Mouse (Mus musculus): ENCODE measurements around the gene Lin28a. TPM values are rescaled to one million over a fixed set of nuclear protein-coding genes. Genes with fewer than 3 reads are reported as not detected.

Lin28a gene
- total RNA-seq (2014; fragmentation: Nextera tagmentation) (not detected in 2 replicates), total RNA-seq (2017) (0.23 TPM in 1 of 2 replicates, not detected in the other)

DNA sequence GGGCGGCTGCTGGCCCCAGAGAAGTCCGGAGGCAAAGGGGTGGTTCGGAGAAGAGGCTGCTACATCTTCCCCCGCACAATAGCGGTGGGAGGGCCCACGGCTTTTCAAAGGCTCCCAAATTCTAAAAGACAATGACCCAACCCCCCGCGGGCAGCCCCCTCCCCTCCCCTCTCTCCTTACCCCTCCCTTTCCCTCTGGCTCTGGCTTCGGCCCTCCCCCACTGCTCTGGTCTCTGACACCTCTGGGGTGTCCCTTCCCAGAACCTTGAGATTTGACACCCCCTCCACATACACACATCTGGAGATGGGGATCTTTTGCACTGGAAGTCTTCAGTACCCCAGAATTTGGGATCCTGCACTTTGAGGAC, at the start of gene Lin28a:
Gene Lin28a (minus strand): TSS at position 63 of the 367 bp plus-strand sequence.
- no peak for ATAC-seq (replicated peaks; ENCODE audit: low FRiP score, low TSS enrichment, poor library complexity, severe bottlenecking)

DNA sequence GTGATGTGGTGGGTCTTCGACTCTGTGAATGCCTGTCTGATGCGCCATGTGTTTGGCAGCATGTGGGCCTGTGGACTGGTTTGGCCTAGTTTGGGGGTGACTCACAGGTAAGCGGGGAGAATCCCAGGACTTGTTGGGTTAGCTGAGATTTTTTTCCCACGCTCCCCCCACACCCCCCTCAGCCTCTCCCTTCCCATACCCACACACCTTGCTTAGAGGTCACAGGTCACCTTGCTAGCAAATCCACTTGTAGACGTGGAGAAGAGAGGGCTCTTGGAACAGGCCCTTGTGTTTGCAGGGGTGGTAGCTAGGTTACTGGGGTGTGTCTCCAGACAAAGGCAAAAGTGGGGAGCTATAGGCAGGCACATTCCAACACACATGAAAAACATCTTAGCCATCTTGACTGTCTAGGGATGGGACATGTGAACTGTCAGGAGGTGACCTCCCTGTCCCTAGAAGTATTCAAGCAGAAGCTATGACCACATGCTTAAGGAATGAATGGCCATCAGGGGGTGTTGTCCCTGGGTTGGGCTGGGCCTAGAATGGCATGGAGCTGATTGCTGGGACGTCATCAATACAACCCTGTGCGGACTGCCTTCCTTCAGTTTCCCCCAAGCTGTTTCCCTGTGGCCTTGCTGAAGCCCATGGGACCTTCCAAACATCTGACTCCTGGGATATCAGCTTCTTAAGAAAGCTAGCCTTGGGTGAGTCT, 49.3 kb upstream of the Lin28a start:
- no peak for ATAC-seq (replicated peaks; ENCODE audit: low FRiP score, low TSS enrichment, poor library complexity, severe bottlenecking)

DNA sequence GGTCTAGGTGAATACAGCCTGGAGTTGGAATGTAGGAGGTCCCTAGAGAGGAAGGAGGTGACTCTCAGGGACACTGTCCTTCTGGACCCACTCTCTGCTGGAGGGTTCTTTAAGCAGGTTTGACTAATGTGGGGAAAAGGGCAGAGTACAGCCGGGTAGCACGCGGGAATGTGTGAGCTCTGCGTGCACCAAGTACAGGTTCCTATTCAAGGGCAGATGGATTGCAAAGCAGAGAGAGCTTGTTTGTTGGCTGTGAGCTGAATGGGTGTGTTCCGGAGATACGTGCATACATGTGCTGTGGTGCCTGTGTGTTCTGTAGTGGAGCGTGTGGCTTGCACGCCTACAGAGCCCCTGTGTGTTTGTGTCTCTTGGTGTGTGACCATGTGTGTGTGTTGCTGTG, 48.7 kb upstream of the Lin28a start:
- ATAC-seq (replicated peaks; ENCODE audit: low FRiP score, low TSS enrichment, poor library complexity, severe bottlenecking): no peak

DNA sequence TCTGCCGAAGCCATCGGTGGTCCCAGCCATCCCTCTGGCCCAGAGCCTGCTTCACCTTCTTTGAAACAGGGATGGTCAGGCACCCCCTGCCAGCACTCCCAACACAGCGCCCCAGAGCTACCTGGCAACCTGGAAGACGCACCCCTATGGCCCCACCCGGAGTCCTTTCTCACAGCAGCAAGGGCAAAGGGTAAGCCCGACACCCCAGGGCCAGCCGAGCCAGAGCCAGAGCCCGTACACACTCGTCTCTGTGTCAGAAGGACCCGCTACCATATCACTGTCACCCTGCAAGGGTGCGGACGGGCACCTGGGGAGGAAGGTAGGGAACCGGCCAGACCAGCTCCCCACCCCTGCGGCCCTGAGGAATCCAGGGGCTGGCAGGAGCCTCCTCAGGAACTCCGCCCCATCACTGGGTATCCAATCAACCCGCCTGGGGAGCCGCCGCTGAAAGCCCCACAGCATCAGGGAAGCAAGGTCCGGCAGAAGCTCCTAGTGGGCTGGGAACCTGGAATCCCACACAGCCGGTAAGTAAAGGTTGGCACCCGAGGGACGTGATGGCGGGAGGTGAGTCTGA, 46.9 kb upstream of the Lin28a start:
- no peak for ATAC-seq (replicated peaks; ENCODE audit: low FRiP score, low TSS enrichment, poor library complexity, severe bottlenecking)

DNA sequence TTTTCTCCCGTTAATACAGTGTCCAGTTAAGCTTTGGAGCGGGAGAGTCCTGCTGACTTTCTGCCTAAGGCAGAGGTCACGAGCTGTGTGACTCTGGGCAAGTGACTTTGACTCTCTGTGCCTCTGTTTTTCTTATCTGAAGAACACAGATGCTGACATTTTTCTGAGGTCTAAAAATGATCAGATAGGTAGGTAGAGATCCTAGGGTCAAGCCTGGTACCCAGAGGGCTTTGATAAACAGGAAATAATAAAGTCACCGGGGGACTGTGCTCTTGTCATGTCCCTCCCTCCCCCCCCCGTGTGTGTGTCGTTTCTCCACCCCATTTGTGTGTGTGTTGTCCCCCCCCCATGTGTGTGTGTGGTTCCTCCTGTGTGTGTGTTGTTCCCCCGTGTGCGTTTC, 43.9 kb upstream of the Lin28a start:
- 0 out of 2 replicates have a peak, but pooled peaks have one; percentile 13 for ATAC-seq (replicated peaks; ENCODE audit: low FRiP score, low TSS enrichment, poor library complexity, severe bottlenecking)

DNA sequence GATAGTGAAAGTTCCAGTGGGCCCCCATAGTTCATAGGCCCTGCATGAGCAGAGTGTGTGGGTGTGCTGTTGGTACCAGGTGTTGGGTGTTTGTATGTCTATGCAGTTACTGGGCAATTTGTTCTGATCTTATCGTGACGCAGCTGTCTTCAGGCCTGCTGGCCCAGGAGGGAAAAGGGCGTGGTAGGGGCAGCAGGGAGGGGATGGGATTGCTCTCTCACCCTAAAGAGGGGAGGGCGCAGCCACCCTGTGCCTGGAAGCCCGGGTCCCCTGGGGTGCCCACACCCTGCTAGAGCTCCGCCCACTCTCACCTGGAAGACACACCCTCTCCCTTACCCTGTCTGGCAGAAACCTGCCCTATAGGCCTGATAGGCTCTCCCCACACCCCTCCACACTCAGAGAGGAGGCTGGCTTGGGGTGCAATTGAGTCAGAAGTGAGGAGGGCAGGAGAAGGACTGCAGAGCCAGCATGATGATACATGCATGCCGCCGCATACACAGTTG, 43.4 kb upstream of the Lin28a start:
- ATAC-seq (replicated peaks; ENCODE audit: low FRiP score, low TSS enrichment, poor library complexity, severe bottlenecking): peak; percentile 51

DNA sequence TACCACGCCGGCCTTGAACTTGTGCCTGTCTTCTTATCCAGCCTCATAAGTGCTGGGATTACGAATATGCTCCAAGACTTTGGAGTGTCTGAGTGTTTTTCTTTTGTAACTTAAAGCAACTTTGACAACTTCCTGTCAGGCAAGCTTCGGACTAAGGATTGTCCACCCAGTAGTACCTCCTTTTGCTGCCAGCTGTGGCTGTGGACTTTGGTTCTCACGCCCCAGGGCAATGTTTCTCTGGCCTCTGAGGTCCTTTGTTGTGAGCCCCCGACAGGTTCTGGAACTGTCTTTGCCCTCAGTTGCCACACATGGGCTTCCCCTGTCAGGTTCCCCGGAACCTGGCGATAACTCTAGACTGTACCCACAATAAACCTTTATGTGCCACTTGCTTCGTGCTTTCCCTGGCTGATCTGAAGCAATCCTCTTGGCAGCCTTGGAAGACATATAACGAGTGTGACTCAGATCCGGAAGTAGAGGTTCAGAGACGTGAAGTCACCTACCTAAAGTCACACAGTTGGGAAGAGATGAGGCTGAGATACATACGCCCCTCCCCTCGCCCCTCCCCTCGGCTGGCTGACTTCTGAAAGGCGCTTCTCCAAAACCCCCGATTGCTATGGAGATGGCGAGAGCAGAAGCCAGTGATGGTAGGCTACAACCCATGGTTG, 42.7 kb upstream of the Lin28a start:
- ATAC-seq (replicated peaks; ENCODE audit: low FRiP score, low TSS enrichment, poor library complexity, severe bottlenecking): no peak

DNA sequence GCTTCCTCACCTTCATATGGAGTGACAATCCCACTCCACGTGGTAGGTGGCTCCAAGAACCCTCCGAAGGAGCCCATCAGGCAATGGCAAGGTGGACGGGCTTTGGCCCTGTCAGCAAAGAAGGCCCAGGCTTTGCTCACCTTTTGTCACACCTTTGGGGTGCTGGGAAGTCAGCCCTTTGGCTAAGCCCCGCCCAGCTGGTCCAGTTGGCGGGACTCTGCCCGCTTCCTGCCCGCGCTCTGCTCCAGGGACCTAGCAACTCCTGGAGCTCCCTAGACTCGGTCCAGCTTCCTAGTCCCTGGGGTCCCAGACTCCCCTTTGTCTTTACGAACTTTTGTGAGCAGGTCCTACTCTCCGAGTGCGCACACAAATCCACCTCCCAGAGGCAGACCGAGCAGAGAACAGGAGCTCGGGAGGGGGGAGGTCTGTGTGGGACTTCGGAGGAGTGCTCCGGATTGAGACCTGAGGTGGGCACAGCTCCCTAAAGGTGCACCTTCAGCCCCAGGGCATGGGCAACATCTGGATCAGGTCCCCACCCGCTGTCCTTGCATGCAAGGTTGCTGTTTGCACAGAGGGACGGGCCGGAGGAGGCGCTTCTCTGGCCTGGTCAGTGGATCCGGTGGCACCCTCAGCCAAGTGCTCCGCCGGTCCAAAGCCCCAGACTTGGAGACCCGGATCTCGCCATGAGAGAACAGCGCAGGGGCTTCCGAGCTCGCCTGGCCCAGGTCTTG, 41.7 kb upstream of the Lin28a start, which contains the start of gene Crybg2:
Gene Crybg2 (plus strand): TSS at position 681 of the 731 bp plus-strand sequence.
- ATAC-seq (replicated peaks; ENCODE audit: low FRiP score, low TSS enrichment, poor library complexity, severe bottlenecking): no peak

DNA sequence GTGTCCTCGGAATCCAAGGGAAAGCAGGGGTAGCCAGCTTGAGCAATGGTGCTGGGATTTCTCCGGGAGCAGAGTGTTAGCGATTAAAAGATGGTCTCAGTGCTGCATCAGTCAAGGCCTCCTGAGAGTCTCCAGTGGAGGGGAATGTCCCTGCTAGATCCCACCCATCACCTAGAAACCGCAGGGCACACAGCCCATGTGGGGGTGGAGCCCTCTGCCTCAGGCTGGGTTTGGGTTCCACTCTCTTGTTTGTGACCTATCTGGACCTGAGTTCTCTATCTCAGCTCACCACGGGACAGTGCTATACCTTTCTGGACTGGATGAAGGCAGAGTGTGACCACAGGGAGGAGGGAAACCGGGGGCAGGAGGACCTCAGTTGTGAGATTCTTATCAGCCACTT, 40.3 kb upstream of the Lin28a start:
- no peak for ATAC-seq (replicated peaks; ENCODE audit: low FRiP score, low TSS enrichment, poor library complexity, severe bottlenecking)

DNA sequence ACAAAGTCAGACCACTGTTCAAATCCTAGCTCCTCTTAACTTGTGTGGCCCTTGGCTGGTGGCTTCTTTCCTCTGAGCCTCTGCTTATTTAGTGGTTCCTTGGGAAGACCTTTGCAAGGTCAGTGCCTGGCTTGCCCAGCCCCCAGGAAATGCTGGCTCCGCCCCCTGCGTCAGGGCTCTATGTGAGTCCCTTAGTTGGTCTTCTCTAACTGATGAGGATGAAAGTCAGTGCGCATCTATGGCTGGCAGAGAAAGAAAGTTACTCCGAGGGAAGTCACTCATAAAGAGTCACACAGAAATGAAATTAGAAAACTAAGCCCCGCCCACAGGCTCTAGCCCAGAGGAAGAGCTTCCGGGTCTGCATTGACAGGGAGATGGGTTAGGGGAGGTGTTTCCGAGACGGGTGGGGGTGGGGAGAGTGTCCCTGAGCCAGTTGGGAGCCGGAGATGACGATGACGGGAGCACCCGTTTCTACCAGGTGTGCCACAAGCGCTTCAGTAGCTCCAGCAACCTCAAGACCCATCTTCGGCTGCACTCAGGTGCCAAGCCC, 39.6 kb upstream of the Lin28a start:
- no peak for ATAC-seq (replicated peaks; ENCODE audit: low FRiP score, low TSS enrichment, poor library complexity, severe bottlenecking)

DNA sequence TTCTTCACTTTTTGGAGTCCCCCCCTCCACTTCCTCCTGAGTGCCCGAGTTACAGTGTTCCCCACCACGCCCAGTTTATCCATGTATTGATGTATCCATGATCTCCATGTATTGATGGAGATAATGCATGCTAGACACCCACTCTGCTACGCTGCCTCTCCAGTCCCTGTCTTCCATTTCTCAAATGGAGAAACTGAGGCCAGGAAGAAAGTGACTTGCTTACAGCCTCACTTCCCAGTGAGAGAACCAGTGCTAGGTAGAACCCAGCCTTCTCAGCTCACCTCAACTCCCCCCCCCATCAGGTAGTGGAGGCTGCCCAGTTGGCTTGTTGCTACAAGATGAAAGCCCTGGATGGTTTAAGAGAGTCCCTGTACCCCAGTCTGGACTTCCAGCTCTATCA, 34.9 kb upstream of the Lin28a start, which contains the start of gene Zfp683:
Gene Zfp683 (plus strand): TSS at position 301 of the 400 bp plus-strand sequence.
- no peak for ATAC-seq (replicated peaks; ENCODE audit: low FRiP score, low TSS enrichment, poor library complexity, severe bottlenecking)

DNA sequence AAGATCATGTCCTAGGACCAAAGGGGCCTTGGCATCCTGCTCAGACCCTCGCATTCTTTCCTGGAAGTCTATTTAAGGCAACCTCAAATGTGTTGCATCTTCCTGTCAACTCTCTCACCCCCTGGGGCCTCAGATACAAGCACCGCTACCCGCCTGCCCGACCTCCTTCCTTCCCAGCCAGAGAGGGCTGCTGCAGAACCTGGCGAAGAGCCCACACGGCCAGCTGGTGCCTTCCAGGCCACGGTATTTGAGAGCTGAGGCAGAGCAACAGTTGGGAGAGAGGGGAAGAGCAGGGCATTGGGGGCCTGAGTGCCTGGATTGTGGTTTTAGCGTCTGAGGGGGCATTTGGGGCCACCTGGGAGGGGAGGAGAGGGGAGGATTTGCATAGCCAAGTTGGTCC, 33.9 kb upstream of the Lin28a start:
- no peak for ATAC-seq (replicated peaks; ENCODE audit: low FRiP score, low TSS enrichment, poor library complexity, severe bottlenecking)

DNA sequence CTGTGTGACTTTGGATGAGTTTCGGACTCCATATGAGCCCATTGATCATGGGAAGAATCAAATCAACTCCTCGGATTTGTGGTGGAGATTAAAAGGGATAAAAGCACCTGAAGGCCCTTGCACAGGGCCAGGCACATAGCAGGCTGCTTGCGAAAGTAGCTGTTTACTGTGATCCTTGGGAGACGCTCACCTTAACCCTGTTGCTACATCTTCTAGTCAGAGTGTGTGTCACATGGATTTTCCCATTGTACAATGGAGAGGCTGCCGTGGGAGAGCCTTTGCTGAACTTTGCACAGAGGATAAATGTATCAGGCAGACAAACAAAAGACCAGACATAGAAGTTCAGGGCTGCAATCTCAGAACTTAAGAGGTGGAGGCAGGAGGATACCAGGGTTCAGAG, 33.3 kb upstream of the Lin28a start:
- no peak for ATAC-seq (replicated peaks; ENCODE audit: low FRiP score, low TSS enrichment, poor library complexity, severe bottlenecking)

DNA sequence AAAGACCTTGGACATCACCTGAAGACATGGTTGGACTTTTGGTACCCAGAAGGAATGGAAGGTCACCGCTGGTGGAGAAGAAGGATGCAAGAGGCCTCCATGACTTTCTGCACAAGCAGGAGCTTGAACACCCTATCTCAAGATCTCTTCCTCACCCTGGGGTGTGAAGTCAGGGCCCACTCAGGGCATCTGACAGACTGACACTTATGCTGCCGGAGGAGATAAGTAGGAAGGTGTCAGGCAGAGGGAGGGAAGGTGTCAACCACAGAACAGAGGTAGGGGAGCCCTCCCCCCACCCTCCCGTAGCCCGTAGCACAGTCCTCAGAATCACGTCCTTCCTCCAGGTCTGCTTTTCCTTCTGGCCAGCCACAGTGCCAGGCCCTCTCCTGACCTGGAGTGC, 29.0 kb upstream of the Lin28a start:
- no peak for ATAC-seq (replicated peaks; ENCODE audit: low FRiP score, low TSS enrichment, poor library complexity, severe bottlenecking)

DNA sequence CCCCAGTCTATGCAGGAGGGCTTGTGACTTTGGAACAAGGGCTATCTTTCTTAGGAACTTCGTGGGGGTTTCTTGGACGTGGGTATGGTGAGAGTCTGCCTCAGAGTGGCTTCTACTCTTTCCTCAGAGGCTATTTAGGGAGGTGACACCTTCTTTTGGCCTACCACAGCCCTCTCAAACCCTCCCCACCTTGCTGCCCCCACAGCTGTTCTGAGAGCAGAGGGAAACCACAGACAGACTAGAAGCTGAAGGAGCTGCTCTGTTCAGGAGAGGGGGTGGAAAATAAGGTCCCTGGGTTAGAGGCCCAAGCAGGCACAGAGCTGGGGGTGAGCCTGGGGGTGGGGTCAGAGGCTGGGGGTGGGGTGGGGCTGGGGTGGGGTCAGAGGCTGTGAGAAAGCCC, 24.4 kb upstream of the Lin28a start:
- no peak for ATAC-seq (replicated peaks; ENCODE audit: low FRiP score, low TSS enrichment, poor library complexity, severe bottlenecking)

DNA sequence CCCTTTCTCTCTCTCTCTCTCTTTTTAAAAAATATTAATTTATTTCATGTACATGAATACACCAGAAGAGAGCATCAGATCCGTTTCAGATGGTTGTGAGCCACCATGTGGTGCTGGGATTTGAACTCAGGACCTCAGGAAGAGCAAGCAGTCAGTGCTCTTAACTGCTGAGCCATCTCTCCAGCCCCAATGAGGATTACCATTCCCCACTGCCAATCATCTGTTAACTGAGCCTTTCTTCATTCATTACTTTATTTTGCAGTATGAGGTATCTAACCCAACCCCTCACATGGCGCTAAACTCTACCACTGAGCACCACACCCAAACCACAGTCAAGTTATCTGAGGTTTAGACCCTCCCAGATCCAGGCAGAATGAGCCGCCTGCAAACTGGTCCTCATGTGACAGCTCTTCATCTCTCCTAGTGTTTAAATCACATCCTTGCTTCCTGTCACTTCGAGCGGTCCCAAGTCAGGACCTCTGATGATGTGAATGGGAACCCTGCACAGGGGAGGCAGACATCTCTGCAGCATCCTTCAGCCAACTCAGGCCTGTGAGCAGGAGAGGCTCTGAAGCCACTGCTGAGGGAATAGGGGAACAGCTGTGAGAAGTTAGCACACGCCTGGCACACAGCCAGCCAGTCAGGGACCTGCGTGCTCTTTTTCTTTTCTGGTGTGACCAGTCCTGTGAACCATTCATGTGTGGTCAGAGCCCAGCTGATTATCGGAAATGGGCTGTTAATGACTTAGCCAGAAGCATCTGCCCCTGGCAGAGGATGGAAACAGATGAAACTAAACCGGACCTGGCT, 22.9 kb upstream of the Lin28a start:
- peak; percentile 73; the same call in 1 of the 2 replicates for ATAC-seq (replicated peaks; ENCODE audit: low FRiP score, low TSS enrichment, poor library complexity, severe bottlenecking)

DNA sequence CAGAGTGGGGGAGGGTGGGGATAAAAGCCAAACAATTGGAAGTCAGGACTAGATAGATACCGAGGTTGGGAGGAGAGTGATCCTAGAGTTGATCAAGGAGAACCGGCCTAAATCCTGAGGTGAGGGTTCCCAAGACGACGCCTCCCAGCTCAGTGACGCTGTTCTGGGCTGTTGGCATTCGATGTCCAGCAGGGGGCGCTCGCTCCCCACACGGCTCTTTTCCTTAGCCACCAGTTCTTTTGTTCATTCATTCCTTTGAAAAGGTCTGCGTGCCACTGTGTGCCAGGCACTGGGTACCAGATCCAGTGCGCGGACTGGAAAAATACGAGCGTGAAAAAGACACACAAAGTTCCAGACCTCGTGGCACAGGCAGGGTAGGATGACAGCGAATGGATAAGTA, 17.3 kb upstream of the Lin28a start:
- peak; percentile 68 for ATAC-seq (replicated peaks; ENCODE audit: low FRiP score, low TSS enrichment, poor library complexity, severe bottlenecking)

DNA sequence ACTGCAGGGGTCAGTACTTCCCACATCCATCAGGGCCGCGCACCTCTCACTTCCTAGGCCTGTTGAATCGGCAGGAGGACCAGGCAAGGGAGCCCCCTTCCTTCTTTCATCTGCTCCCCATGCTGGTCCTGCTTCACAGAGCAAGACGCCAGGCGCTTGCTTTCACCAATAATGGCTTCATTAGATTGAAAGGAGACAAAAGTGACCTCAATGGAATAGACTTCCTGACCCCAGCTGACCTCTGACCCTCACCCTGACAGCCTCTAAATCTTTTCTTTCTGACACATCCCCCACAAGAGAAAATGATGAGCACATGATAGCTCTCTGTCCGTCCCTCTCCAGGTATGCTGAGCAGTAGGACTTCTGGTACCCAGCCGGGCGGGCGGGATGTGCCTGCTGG, 7.2 kb upstream of the Lin28a start:
- no peak for ATAC-seq (replicated peaks; ENCODE audit: low FRiP score, low TSS enrichment, poor library complexity, severe bottlenecking)

DNA sequence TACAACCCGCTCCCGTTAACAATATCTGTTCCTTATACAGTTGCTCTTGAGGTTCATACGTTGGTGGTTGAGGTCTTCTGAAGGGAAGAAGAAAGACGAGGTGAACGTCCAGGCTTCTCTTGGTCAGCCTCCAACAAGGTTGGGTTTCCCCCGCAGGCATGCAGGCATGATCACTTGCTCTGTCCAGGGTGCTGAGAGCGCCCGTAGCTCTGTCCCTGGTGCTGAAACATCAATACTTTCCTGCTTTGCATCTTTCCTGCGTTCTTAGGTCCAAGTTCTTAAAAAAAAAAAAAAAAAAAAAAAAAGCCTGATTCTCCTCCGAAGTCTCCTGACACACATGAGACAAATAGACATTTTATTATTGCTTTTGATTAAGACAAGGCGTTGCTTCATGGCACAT, 2.0 kb upstream of the Lin28a start:
- ATAC-seq (replicated peaks; ENCODE audit: low FRiP score, low TSS enrichment, poor library complexity, severe bottlenecking): no peak; the same call in 1 of the 2 replicates
